Mouse (Mus musculus) spleen, adult 2 months (tissue): ENCODE measurements around the gene Ugt3a2.

Experiments used
- CTCF ChIP-seq: fragments of 200-500 bp; IDR thresholded peaks from 2 replicates; pipeline ENCODE4 v1.5.1; 2011; ENCODE audit warnings: mild to moderate bottlenecking, inconsistent platforms; ENCODE audit not compliant: insufficient read depth, insufficient read length, insufficient replicate concordance; ENCODE audit errors: extremely low read depth
- POLR2A ChIP-seq: fragments of 200-500 bp; IDR thresholded peaks from 2 replicates; pipeline ENCODE4 v1.6.1; 2011; ENCODE audit warnings: low read depth, low read length, inconsistent platforms

GRCm38 (mm10) chr15:9334596-9334995, 754 bp upstream of the Ugt3a2 start:
- no peak for TF ChIP-seq POLR2A
- TF ChIP-seq CTCF, result no peak
